In the genomic region with DNA sequence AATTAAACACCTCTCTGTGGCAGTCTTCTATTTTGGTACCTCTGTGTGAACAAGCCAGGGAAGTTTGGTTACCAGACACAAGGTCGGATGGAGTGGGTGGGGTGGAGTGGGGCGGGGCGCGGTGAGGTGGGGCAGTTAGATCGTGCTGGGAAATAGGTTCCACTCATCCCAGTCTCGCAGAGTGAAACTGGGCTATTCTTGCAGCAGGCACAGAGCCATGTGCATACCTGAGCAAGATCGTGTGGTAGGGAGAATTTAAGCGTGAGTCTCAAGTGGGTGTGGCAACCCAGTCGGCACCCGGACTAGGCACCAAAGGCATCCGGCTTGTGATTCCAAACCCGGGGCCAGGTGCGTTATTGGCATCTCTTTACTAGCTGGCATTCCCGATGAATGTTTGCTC, we compare ENCODE assay signal across 7 mouse cellular contexts. TPM values are rescaled to one million over a fixed set of nuclear protein-coding genes. Genes with fewer than 3 reads are reported as not detected.
DNase-seq lines count a peak whose midpoint lies in the region; ATAC-seq lines count a peak whose summit lies in the region.

No protein-coding gene starts in this region.

- H3K27me3 ChIP-seq in embryonic facial prominence, embryonic 11.5 days (ENCODE audit: control insufficient read depth, insufficient read depth, low read length): no peaks in the 10 kb centered on the region
- peaks cover 46% of the 10 kb centered on the region for H3K27me3 ChIP-seq in hindbrain, embryonic 10.5 days (ENCODE audit: insufficient read depth, poor library complexity, severe bottlenecking)
- no peaks in the 10 kb centered on the region for H3K27me3 ChIP-seq in lung, embryonic 16.5 days (ENCODE audit: control insufficient read depth, insufficient read depth, low read depth, low read length)

- H3K36me3 ChIP-seq in embryonic facial prominence, embryonic 11.5 days (replicated peaks; ENCODE audit: control insufficient read depth, insufficient read depth, low read depth, low read length): no peaks in the 10 kb centered on the region
- H3K36me3 ChIP-seq in hindbrain, embryonic 10.5 days: no peaks in the 10 kb centered on the region
- H3K36me3 ChIP-seq in lung, embryonic 16.5 days (ENCODE audit: control insufficient read depth, insufficient read depth, low read length): no peaks in the 10 kb centered on the region

- H3K4me1 ChIP-seq in embryonic facial prominence, embryonic 11.5 days (ENCODE audit: control insufficient read depth, insufficient read depth, low read length): no peaks in the 10 kb centered on the region; the same call in 1 of the 2 replicates
- peaks cover 16% of the 10 kb centered on the region for H3K4me1 ChIP-seq in hindbrain, embryonic 10.5 days (replicated peaks)
- H3K4me1 ChIP-seq in lung, embryonic 16.5 days (replicated peaks; ENCODE audit: control insufficient read depth, insufficient read depth, low read length): peaks cover 4% of the 10 kb centered on the region; the same call in 1 of the 2 replicates

- peak overlapping the region; percentile 65 for H3K9ac ChIP-seq in embryonic facial prominence, embryonic 11.5 days (replicated peaks; ENCODE audit: low read length)
- peak overlapping the region; percentile 86 for H3K9ac ChIP-seq in lung, embryonic 16.5 days (ENCODE audit: low read length)

- H3K4me3 ChIP-seq in embryonic facial prominence, embryonic 11.5 days (ENCODE audit: low read depth, low read length): peak overlapping the region; percentile 58
- peak overlapping the region; percentile 75 for H3K4me3 ChIP-seq in hindbrain, embryonic 10.5 days
- peak overlapping the region; percentile 88 for H3K4me3 ChIP-seq in lung, embryonic 16.5 days (ENCODE audit: low read length)

- no peaks in the 10 kb centered on the region for H3K9me3 ChIP-seq in embryonic facial prominence, embryonic 11.5 days (replicated peaks; ENCODE audit: control insufficient read depth, low read length)
- no peaks in the 10 kb centered on the region for H3K9me3 ChIP-seq in hindbrain, embryonic 10.5 days
- H3K9me3 ChIP-seq in lung, embryonic 16.5 days (ENCODE audit: control insufficient read depth, low read length): no peaks in the 10 kb centered on the region

- peak overlapping the region; percentile 92 for H3K4me2 ChIP-seq in embryonic facial prominence, embryonic 11.5 days (ENCODE audit: low read depth, low read length)
- H3K4me2 ChIP-seq in lung, embryonic 16.5 days (ENCODE audit: low read depth, low read length): peak overlapping the region; percentile 88

- 0 out of 2 replicates have a peak, but pooled peaks have one; percentile 40 for ATAC-seq in embryonic facial prominence, embryonic 11.5 days (replicated peaks; ENCODE audit: insufficient number of reproducible peaks, low FRiP score, low TSS enrichment, low read depth)
- peak; percentile 48 for ATAC-seq in lung, embryonic 16.5 days (ENCODE audit: low read depth)

- DNase-seq in spleen, postnatal 4 days (ENCODE audit: low spot score in 2 of 2): peak; percentile 32 to 70
- no peak for DNase-seq in spleen, adult 18-20 months
- no peak for DNase-seq in embryonic facial prominence, embryonic 11.5 days (ENCODE audit: low spot score)
- DNase-seq in hindbrain, embryonic 10.5 days (ENCODE audit: low spot score): no peak
- peak; percentile 7 for DNase-seq in yolk sac, embryonic 10.5 days (ENCODE audit: low spot score)
- no peak for DNase-seq in layer of hippocampus, adult 9-11 months

- 2% methylated on average over 14 of the region's 14 CpGs for WGBS in embryonic facial prominence, embryonic 11.5 days
- 2% methylated on average over 14 of the region's 14 CpGs for WGBS in hindbrain, embryonic 10.5 days
- WGBS in lung, embryonic 16.5 days: under 1% methylated on average over 14 of the region's 14 CpGs

- no peak overlapping the region for H3K27ac ChIP-seq in embryonic facial prominence, embryonic 11.5 days (replicated peaks; ENCODE audit: low read depth, low read length)
- H3K27ac ChIP-seq in hindbrain, embryonic 10.5 days: peak overlapping the region; percentile 80; the same call in 1 of the 2 replicates
- H3K27ac ChIP-seq in lung, embryonic 16.5 days (ENCODE audit: low read length): peak overlapping the region; percentile 38; the same call in 1 of the 2 replicates

RNA-seq across cellular contexts. Expression of a gene that starts 0.5 kb away (rescaled TPM):
- 3.6 and 4.8 TPM in 2 replicates for polyA plus RNA-seq in embryonic facial prominence, embryonic 11.5 days (2014; fragmentation: Nextera tagmentation; extraction: Ambion mirVana)
- 1.7 and 2.3 TPM in 2 replicates for polyA plus RNA-seq in hindbrain, embryonic 10.5 days (2016; fragmentation: Nextera tagmentation; extraction: Ambion mirVana)
- polyA plus RNA-seq in lung, embryonic 16.5 days (2015; fragmentation: Nextera tagmentation; extraction: Ambion mirVana): 6.3 and 7.0 TPM in 2 replicates

RNA-seq across cellular contexts. Expression of a gene that starts 28.1 kb away (rescaled TPM):
- polyA plus RNA-seq in embryonic facial prominence, embryonic 11.5 days (2014; fragmentation: Nextera tagmentation; extraction: Ambion mirVana): 0.56 TPM in 1 of 2 replicates, not detected in the other
- 0.08 TPM in 1 of 2 replicates, not detected in the other for polyA plus RNA-seq in hindbrain, embryonic 10.5 days (2016; fragmentation: Nextera tagmentation; extraction: Ambion mirVana)
- 1.0 and 2.8 TPM in 2 replicates for polyA plus RNA-seq in lung, embryonic 16.5 days (2015; fragmentation: Nextera tagmentation; extraction: Ambion mirVana)

RNA-seq across cellular contexts. Expression of a gene that starts 43.8 kb away (rescaled TPM):
- polyA plus RNA-seq in embryonic facial prominence, embryonic 11.5 days (2014; fragmentation: Nextera tagmentation; extraction: Ambion mirVana): 122 and 127 TPM in 2 replicates
- 143 and 159 TPM in 2 replicates for polyA plus RNA-seq in hindbrain, embryonic 10.5 days (2016; fragmentation: Nextera tagmentation; extraction: Ambion mirVana)
- polyA plus RNA-seq in lung, embryonic 16.5 days (2015; fragmentation: Nextera tagmentation; extraction: Ambion mirVana): 93.8 and 96.7 TPM in 2 replicates

Comparison
In these comparisons a context has a peak if more than half of its experiments do, and no peak if none do; other contexts are left out.
1. DNase-seq: peak in spleen, postnatal 4 days (2 of 2) and yolk sac, embryonic 10.5 days (single experiment); none in spleen, adult 18-20 months (0 of 2), embryonic facial prominence, embryonic 11.5 days (single experiment), hindbrain, embryonic 10.5 days (single experiment) and layer of hippocampus, adult 9-11 months (single experiment).
2. Peak in every context shown above with its lines, with median percentiles within 50 percentile points of each other: H3K4me3 ChIP-seq.